Mouse (Mus musculus) cortical plate, adult 2 months (tissue): ENCODE results near the gene Calhm5.

Source experiments
- CTCF ChIP-seq: fragments of 200-500 bp; IDR thresholded peaks from 2 replicates; pipeline ENCODE4 v1.5.1; 2011; ENCODE audit warnings: mild to moderate bottlenecking, control low read depth, low read length; ENCODE audit not compliant: insufficient read depth; ENCODE audit errors: extremely low read depth
- POLR2A ChIP-seq: fragments of 200-500 bp; IDR thresholded peaks from 2 replicates; pipeline ENCODE4 v1.6.1; 2011; ENCODE audit warnings: mild to moderate bottlenecking, low read length, control low read depth; ENCODE audit not compliant: insufficient read depth; ENCODE audit errors: extremely low read depth

GRCm38 (mm10) chr10:34111964-34112738, 15.8 kb upstream of the Calhm5 start:
- TF ChIP-seq POLR2A (no peak), CTCF (no peak)
